Mouse (Mus musculus): ENCODE measurements around the gene Hist1h4a. TPM values are rescaled to one million over a fixed set of nuclear protein-coding genes. Genes with fewer than 3 reads are reported as not detected.
"Not testable (repeated sequence)": the region's sequence is repeated elsewhere in the genome, so short reads cannot be mapped to it uniquely, and the experiment has no call there.

The Hist1h4a gene
- total RNA-seq, 4 experiments from 2014 or later = 4.1 to 10.2 (median 5.4) TPM

DNA sequence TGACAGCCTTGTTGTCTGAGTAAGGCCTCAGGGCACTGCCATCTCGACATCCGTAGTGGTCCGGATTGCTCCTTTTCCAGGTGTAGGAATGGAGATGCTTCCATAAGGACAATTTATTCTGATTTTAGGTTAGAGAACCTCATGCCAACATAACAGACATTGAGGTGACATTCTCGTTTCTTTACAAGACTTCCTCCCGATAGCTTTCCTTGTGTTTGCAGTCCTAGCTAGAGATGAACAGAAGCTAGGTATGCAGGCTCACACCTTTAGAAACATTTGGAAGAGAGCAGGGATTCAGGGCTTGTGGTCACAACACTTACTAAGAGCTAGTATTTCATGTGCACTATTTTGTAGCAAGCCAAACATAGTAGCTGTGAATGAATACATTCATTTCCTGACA lies 17.8 kb downstream of the Hist1h4a start:
- DNase-seq (ENCODE audit: low spot score) = no peak

GRCm38 (mm10) chr13:23742007-23742406 lies 19.0 kb downstream of the Hist1h4a start:
- no peak for DNase-seq (ENCODE audit: low spot score)

DNA sequence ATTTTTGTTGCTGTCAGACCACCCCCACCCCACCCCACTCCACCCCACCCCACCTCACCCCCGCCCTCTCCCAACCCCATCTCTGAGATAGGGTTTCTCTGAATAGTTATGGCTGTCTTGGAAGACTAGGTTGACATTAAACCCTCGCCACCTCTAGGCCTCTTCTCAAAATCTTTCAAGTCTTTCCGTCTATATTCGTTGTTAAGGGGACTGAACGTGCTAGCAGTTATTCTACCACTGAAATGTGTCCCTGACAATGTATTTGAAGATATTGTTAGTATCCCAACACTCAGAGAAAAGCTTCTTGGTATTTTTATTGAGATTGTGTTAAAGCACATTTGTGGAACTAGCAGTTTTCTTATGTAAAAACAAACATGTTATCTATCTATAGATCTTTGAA lies 20.1 kb downstream of the Hist1h4a start:
- no peak for DNase-seq (ENCODE audit: low spot score)

DNA sequence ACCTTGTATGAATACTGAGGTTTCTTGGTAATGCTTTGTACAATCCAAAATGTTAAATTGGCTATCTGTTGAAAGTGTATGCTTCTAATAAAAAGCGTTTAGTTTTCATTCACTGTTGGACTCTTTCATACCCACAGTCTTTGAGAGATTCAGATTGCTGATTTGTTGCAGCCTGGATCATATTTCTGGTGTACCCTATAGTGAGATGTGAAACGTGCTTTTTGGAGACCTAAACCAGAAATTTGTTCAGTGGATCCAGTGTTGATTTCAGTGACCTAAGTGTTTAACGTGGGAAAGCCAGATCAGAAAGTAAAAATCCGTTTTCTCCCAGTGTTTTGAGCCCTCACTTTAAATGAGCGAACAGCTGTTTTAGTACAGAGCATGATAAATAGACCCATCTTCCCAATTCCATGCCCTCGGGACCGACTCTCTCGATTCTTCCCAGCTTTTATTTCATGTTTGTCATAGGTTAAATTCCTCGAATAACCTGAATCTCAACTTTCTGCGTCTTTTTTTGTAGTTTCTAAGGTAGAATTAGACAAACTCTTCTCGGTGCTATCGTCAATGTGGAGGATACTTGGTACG lies 20.7 kb downstream of the Hist1h4a start:
- no peak for DNase-seq (ENCODE audit: low spot score)

DNA sequence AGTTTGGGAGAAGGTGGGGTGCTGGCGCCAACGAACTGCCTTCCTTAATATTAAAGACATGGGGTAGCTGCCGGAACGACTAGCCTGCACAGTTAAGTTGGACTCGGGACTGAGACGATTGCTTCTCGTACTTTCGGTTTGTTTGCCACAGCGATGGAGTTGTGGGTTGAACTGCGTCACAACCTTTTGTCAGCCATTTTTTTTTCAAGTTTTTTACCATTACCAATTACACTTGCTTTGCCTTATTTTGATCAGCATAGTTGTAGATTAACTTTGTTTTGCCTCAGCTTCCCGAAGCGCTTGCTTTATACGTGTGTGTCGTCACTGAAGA lies 21.1 kb downstream of the Hist1h4a start:
- no peak for DNase-seq (ENCODE audit: low spot score)

- DNase-seq (ENCODE audit: low spot score) = peak; percentile 98
These were observed 21.7 kb downstream of the Hist1h4a start for GRCm38 (mm10) chr13:23739069-23739921.

GRCm38 (mm10) chr13:23738677-23739068 lies 22.4 kb downstream of the Hist1h4a start, which contains the start of gene Hist1h1c:
Hist1h1c (plus strand) TSS chr13:23738808.
- peak; percentile 89 for DNase-seq (ENCODE audit: low spot score)

- DNase-seq (ENCODE audit: low spot score) = no peak
These were observed 23.0 kb downstream of the Hist1h4a start for GRCm38 (mm10) chr13:23738041-23738440.

GRCm38 (mm10) chr13:23737091-23737490 lies 23.9 kb downstream of the Hist1h4a start:
- no peak for DNase-seq (ENCODE audit: low spot score)

DNA sequence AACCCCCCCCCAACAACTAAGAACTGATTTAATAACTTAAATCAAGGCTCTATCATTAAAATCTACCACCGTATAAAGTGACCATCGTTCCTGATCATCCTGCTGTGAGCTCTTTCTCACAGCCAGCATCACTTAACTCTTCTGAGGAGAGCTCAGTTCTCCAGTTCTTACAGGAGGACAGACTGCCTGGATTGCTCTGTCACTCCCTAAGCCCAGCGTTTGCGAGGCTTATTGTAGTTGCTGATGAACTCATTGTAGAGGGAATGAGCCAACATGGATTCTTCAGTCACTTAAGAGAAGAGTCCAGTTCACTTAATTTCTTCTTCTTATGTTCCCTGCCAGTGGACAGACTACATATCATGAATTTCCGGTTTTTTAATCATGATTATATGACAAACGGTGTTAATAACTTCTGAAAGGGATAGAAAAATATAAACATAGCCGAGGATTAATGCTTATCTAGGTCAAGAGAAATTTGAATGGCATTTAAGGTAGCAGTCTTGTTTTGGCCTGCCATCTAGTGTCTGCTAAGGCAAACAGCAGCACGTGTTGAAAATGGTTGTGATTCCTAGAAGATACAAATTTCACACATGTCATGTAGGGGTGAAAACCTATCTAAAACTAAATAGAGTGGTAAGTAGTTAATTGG lies 28.8 kb downstream of the Hist1h4a start:
- DNase-seq (ENCODE audit: low spot score) = peak; percentile 54

DNA sequence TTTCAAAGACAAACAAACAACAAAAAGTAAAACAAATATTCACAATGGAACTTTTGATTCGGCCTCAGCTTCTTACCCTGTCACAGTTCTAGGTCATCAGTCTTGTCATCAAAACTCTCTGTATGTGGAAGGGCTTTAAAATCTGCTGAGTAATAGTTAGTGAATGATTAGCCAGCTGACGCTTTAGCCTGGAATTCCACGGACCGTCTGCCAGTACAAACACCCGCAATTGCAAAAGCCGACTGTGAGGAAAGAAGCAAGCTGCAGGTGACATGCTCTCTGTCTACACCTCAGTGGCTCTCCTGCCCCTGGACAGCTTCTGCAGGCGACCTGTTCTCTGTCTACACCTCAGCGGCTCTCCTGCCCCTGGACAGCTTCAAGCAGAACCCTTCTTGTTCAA lies 30.6 kb downstream of the Hist1h4a start:
- DNase-seq (ENCODE audit: low spot score) = no peak

DNA sequence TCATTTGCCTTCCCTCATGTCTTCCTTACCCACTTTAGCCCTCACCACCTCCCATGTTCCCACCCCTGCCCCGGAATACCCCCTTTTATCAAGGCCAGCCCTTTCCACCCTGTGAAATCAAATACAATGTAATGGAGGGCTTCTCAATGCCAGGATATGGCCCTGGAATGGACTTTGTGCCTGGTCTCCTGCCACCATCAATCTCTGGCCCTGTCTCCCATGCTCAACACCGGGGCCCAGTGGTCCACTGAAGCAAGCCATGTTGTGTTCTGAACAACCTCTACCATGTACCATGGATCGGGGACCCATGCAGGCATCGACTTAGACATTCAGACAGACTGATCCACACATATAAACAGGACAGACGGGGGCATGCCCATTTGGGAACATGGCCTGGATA lies 31.3 kb downstream of the Hist1h4a start:
- no peak for DNase-seq (ENCODE audit: low spot score)

DNA sequence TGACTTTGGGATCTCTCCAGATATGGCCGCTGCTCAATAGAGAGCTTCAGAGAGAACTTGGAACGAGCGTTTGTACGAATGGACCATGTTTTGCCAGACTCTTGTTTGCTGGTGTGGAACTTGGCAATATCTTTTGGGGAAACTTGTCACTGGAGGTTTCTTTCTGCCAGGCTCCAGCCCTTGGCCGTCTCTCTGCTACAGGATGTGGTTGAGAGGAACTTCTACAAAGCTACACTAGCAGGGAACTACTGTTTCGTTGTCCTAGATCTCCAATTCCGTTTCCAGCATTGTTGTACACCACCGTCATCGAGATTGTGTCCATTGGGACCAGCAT lies 31.9 kb downstream of the Hist1h4a start:
- DNase-seq (ENCODE audit: low spot score) = no peak

- DNase-seq (ENCODE audit: low spot score) = no peak
These were observed 32.4 kb downstream of the Hist1h4a start for GRCm38 (mm10) chr13:23728472-23729191.

DNA sequence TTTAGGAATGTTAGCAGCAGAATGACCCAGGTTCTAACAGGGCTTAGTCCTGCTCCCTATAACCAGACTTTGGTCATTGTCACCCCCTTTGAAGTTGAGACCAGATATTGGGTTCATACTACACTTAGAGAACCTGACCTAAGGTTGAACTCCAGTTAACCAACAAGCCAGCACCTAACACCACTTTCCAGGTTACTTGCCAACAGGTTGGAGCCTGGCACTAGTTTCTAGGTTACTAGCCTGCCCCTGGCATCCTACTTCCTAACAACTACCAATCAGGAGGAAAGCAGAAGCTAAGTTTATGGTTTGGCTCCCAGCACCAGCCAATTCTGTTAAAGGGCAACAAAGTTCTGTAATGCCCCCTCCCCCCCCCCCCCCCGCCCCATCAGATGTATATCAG lies 35.8 kb downstream of the Hist1h4a start:
- no peak for DNase-seq (ENCODE audit: low spot score)

DNA sequence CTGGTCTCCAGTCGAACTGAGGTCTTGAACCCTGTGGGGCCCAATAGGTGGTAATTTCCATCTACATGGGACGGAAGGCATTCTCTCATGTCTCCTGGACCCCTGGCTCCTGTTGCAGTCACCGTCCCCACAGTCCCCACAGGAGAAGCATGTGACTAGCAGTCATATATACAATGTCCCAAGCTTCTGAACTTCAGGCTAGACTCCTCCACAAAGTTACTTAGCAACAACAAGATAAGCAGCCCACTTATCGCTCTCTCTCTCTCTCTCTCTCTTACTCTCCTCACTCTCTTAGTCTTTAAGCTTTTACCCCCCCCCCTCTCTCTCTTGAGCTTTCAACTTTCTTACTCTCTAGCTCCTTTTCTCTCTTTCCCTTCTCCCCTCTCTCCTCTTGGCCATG lies 36.8 kb downstream of the Hist1h4a start:
- DNase-seq (ENCODE audit: low spot score) = no peak

- DNase-seq (ENCODE audit: low spot score) = not testable (repeated sequence)
These were observed 43.3 kb downstream of the Hist1h4a start for GRCm38 (mm10) chr13:23717593-23718245.

- no peak for DNase-seq (ENCODE audit: low spot score)
These were observed 43.9 kb downstream of the Hist1h4a start for GRCm38 (mm10) chr13:23717176-23717575.

- peak; percentile 46 for DNase-seq (ENCODE audit: low spot score)
These were observed 44.6 kb downstream of the Hist1h4a start for GRCm38 (mm10) chr13:23716261-23717042.
